Mouse (Mus musculus) midbrain, embryonic 14.5 days (tissue): Measurements from ENCODE around the gene Lkaaear1. TPM values are rescaled to one million over a fixed set of nuclear protein-coding genes. Genes with fewer than 3 reads are reported as not detected.

Experiments
- ATAC-seq: fragments of 200-750 bp; cut with Nextera tagmentation; 2 replicates; pipeline ENCODE4 v1.8.0; 2017; ENCODE audit warnings: moderate number of reproducible peaks, moderate library complexity; ENCODE audit not compliant: low FRiP score, low TSS enrichment
- DNase-seq: peaks from one replicate; pipeline ENCODE4 v3.0.0-alpha.2; 2015
- H3K27ac ChIP-seq: fragments of 300-500 bp; sonication (generic); replicated peaks from 2 replicates; pipeline ENCODE4 v1.5.1; 2014; ENCODE audit warnings: mild to moderate bottlenecking, low read depth, low read length, moderate library complexity
- H3K27me3 ChIP-seq: fragments of 300-500 bp; sonication (generic); 2 replicates; pipeline ENCODE4 v1.6.1; 2014; ENCODE audit warnings: low read length, control low read depth, mixed read lengths; ENCODE audit not compliant: control insufficient read depth, insufficient read depth
- H3K36me3 ChIP-seq: fragments of 300-500 bp; sonication (generic); 2 replicates; pipeline ENCODE4 v1.6.1; 2014; ENCODE audit warnings: low read length, control low read depth; ENCODE audit not compliant: control insufficient read depth, insufficient read depth
- H3K4me1 ChIP-seq: fragments of 300-500 bp; sonication (generic); 2 replicates; pipeline ENCODE4 v1.6.1; 2014; ENCODE audit warnings: mild to moderate bottlenecking, antibody characterized with exemption, low read length, control low read depth; ENCODE audit not compliant: control insufficient read depth, insufficient read depth
- H3K4me2 ChIP-seq: fragments of 300-500 bp; sonication (generic); 2 replicates; pipeline ENCODE4 v1.6.1; 2014; ENCODE audit warnings: mild to moderate bottlenecking, low read length, moderate library complexity
- H3K4me3 ChIP-seq: fragments of 300-500 bp; sonication (generic); replicated peaks from 2 replicates; pipeline ENCODE4 v1.5.1; 2014; ENCODE audit warnings: low read depth, low read length
- H3K9ac ChIP-seq: fragments of 300-500 bp; sonication (generic); replicated peaks from 2 replicates; pipeline ENCODE4 v1.6.1; 2014; ENCODE audit warnings: mild to moderate bottlenecking, low read length, moderate library complexity
- H3K9me3 ChIP-seq: fragments of 300-500 bp; sonication (generic); 2 replicates; pipeline ENCODE4 v1.6.1; 2016; ENCODE audit warnings: low read length, control low read depth, mixed read lengths; ENCODE audit not compliant: control insufficient read depth
- WGBS: fragments of 180-500 bp; shearing (Covaris S2); extraction: QIAGEN DNeasy Blood & Tissue Kit; methylation state at CpG from one replicate; pipeline ENCODE4 v1.1.7; 2014; 5-methylcytosine and 5-hydroxymethylcytosine counted together
- polyA plus RNA-seq: library from polyadenylated mRNA; unstranded; fragments of >200 nt; fragmentation: Nextera tagmentation; extraction: Ambion mirVana; gene quantifications from 2 replicates; pipeline ENCODE4 v1.2.1, GENCODE M21; 2014

The Lkaaear1 gene
- polyA plus RNA-seq, 1 experiment from 2014 or later = not detected

GRCm38 (mm10) chr2:181658528-181658927 is 39.7 kb downstream of the Lkaaear1 start:
- Histone ChIP-seq H3K9ac (no peak overlapping the region), H3K9me3 (no peaks in the 10 kb centered on the region), H3K4me1 (no peaks in the 10 kb centered on the region), H3K27ac (no peak overlapping the region), H3K4me2 (no peak overlapping the region), H3K4me3 (no peak overlapping the region), H3K27me3 (no peaks in the 10 kb centered on the region), H3K36me3 (peaks cover 38% of the 10 kb centered on the region)
- ATAC-seq (no peak), DNase-seq (no peak)
- WGBS = 84% methylated on average over 7 of the region's 7 CpGs

DNA sequence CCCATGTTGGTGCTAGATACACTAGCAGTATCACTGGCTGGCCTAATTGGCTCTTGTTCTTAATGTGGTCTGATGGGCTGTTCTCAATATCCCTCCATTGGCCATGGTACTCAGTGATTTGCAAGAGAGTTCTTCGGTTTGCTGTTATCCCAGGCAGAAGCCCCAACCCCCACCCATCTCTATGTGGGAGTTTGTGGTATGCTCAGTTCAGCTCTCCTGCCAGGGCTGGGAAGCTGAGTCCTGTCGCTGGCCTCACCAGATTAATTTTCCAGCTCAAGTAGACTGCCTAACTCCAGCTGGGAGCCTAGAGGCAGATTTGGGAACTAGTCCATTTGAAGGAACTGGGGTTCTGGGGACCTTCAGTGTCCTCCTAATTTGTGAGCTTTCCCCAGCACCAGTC is 40.8 kb downstream of the Lkaaear1 start:
- Histone ChIP-seq H3K27me3 (no peaks in the 10 kb centered on the region), H3K4me1 (no peaks in the 10 kb centered on the region), H3K9ac (no peak overlapping the region), H3K9me3 (no peaks in the 10 kb centered on the region), H3K4me2 (no peak overlapping the region), H3K36me3 (peaks cover 49% of the 10 kb centered on the region), H3K27ac (no peak overlapping the region), H3K4me3 (no peak overlapping the region)
- ATAC-seq (no peak), DNase-seq (no peak)
- WGBS = 73% methylated on average over 2 of the region's 2 CpGs

- Histone ChIP-seq H3K27ac (no peak within 1 kb of the TSS), H3K4me3 (no peak within 1 kb of the TSS), H3K9me3 (no peaks in the 10 kb centered on the region), H3K9ac (no peak within 1 kb of the TSS), H3K36me3 (peaks cover 55% of the 10 kb centered on the region), H3K27me3 (no peaks in the 10 kb centered on the region), H3K4me2 (no peak within 1 kb of the TSS), H3K4me1 (no peaks in the 10 kb centered on the region)
- ATAC-seq = no peak
- DNase-seq = no peak
- WGBS = 82% methylated on average over 3 of the region's 3 CpGs
Observed at GRCm38 (mm10) chr2:181656734-181657133, 41.5 kb downstream of the Lkaaear1 start, which contains the start of gene Gm29797. Gm29797 (plus strand) TSS chr2:181657034.

GRCm38 (mm10) chr2:181653523-181653922 is 44.7 kb downstream of the Lkaaear1 start:
- Histone ChIP-seq H3K9me3 (no peaks in the 10 kb centered on the region), H3K9ac (no peak overlapping the region), H3K4me1 (no peaks in the 10 kb centered on the region), H3K4me3 (no peak overlapping the region), H3K36me3 (peaks cover 83% of the 10 kb centered on the region), H3K4me2 (no peak overlapping the region), H3K27me3 (no peaks in the 10 kb centered on the region), H3K27ac (no peak overlapping the region)
- DNase-seq = no peak
- WGBS = 100% methylated on average over 1 of the region's 1 CpGs
- ATAC-seq = no peak

DNA sequence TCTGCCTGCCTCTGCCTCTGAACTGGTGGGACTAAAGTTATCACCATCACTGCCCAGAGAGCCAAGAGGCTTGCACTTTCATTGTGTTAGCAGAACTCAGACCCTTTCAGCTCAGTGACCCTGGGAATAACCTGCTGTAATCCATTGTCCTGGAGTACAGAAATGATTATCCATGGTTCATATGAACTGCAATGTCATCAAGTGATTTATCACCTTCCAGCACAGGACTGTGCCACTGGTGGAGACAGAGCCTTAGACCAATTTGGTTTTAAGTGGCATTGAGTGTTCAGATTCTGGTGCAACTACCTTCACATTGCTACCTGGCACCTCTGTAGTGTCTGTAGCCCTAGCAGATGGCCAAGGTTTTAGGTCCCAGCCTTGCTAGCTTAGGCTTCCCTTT is 45.2 kb downstream of the Lkaaear1 start:
- Histone ChIP-seq H3K4me1 (no peaks in the 10 kb centered on the region), H3K36me3 (peaks cover 87% of the 10 kb centered on the region), H3K9ac (no peak overlapping the region), H3K27ac (no peak overlapping the region), H3K4me3 (no peak overlapping the region), H3K27me3 (no peaks in the 10 kb centered on the region), H3K4me2 (no peak overlapping the region), H3K9me3 (no peaks in the 10 kb centered on the region)
- ATAC-seq (no peak), DNase-seq (no peak)

DNA sequence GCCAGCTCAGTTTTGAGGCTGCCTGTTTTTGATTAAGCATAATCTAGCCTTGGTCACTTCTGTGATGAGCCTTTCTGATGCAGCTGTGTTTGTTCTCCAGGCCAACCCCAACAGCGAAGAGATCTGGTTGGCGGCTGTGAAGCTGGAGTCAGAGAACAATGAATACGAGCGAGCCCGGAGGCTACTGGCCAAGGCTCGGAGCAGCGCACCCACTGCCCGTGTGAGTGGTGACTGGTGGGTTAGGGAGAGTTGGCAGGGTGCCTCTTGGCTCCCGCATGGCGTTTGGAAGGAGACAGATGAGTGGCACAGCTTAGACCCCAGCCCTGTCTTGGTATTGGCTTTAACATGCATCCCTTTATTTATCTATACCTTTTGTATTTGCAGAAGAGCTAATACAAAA is 49.3 kb downstream of the Lkaaear1 start:
- H3K36me3 ChIP-seq = peaks cover 90% of the 10 kb centered on the region
- H3K27me3 ChIP-seq = no peaks in the 10 kb centered on the region
- DNase-seq = no peak
- H3K4me3 ChIP-seq = no peak overlapping the region
- H3K4me1 ChIP-seq = no peaks in the 10 kb centered on the region
- H3K27ac ChIP-seq = no peak overlapping the region
- no peak for ATAC-seq
- H3K9me3 ChIP-seq = no peaks in the 10 kb centered on the region
- H3K4me2 ChIP-seq = no peak overlapping the region
- no peak overlapping the region for H3K9ac ChIP-seq
- WGBS = 89% methylated on average over 10 of the region's 10 CpGs

Other genes starting within 250 kb of the Lkaaear1 start
- gene Zbtb46, start 239.0 kb downstream of the Lkaaear1 start, polyA plus RNA-seq = 18.8 and 22.2 TPM in 2 replicates
- gene Abhd16b, start 205.2 kb downstream of the Lkaaear1 start, polyA plus RNA-seq = 0.12 TPM in 1 of 2 replicates, not detected in the other
- gene Tpd52l2, start 201.3 kb downstream of the Lkaaear1 start, polyA plus RNA-seq = 102 and 112 TPM in 2 replicates
- 189 and 233 TPM in 2 replicates for gene Dnajc5, start 178.0 kb downstream of the Lkaaear1 start, polyA plus RNA-seq
- 61.0 and 65.6 TPM in 2 replicates for gene Uckl1, start 113.5 kb downstream of the Lkaaear1 start, polyA plus RNA-seq
- 59.9 and 65.8 TPM in 2 replicates for gene Prpf6, start 106.6 kb downstream of the Lkaaear1 start, polyA plus RNA-seq
- gene Zfp512b, start 105.6 kb downstream of the Lkaaear1 start, polyA plus RNA-seq = 72.6 and 75.3 TPM in 2 replicates
- 215 and 245 TPM in 2 replicates for gene Samd10, start 99.2 kb downstream of the Lkaaear1 start, polyA plus RNA-seq
- not detected in 2 replicates for gene Gm29797, start 41.4 kb downstream of the Lkaaear1 start, polyA plus RNA-seq
- 10.6 and 16.3 TPM in 2 replicates for gene Sox18, start 26.8 kb downstream of the Lkaaear1 start, polyA plus RNA-seq
- gene Tcea2, start 18.1 kb downstream of the Lkaaear1 start, polyA plus RNA-seq = 37.4 and 44.9 TPM in 2 replicates
- 57.0 and 72.9 TPM in 2 replicates for gene Rgs19, start 4.5 kb downstream of the Lkaaear1 start, polyA plus RNA-seq
- gene Oprl1, start 16.6 kb upstream of the Lkaaear1 start, polyA plus RNA-seq = 105 and 110 TPM in 2 replicates
- 21.2 and 31.3 TPM in 2 replicates for gene Myt1, start 64.9 kb upstream of the Lkaaear1 start, polyA plus RNA-seq
- gene Pcmtd2, start 139.4 kb upstream of the Lkaaear1 start, polyA plus RNA-seq = 24.7 and 36.2 TPM in 2 replicates
- 84.6 and 94.9 TPM in 2 replicates for gene Polr3k, start 165.9 kb upstream of the Lkaaear1 start, polyA plus RNA-seq